Mouse (Mus musculus) megakaryocyte, embryonic 14.5 days (primary cell): ENCODE measurements at regions not wholly inside any gene's neighbourhood (a gene's known extent, or its start where the extent isn't known, plus 50 kb on each side); places are given as distances from the start of the nearest gene placed in this dataset.

Experiments used
- FLI1 ChIP-seq: IDR thresholded peaks from 2 replicates; pipeline ENCODE4 v1.6.1; 2012; ENCODE audit warnings: low read length, inconsistent platforms, mixed read lengths
- GATA1 ChIP-seq: IDR thresholded peaks from 3 replicates; pipeline ENCODE4 v1.6.1; 2012; ENCODE audit warnings: mixed read lengths, low read length, inconsistent platforms, borderline replicate concordance

DNA sequence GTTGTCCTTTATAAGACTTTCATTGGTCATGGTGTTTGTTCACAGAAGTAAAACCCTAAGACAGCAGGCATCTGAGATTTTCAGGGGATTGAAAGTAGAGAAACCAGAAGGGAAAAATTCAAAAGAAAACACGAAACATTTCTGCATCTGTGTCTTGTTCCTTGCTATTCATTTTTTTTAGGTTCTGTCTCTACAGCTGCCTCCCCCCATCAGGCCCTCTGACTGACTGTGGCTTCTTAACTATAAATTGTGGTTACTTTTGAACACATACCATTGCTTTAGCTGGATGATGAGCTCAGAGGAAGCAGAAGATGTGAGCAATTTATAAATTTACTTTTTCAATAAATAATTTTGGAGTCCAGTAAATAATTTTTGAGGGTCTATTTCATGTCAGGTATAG is 103.5 kb downstream of the Mex3b start:
- TF ChIP-seq FLI1 (no peak), GATA1 (no peak)
